Mouse (Mus musculus): ENCODE results near the gene 9530053A07Rik. TPM values are rescaled to one million over a fixed set of nuclear protein-coding genes. Genes with fewer than 3 reads are reported as not detected.
A peak's percentile ranks its signal among the peaks of the same experiment; 100 is the strongest.

The 9530053A07Rik gene
- total and polyA plus RNA-seq, 3 experiments, result not detected

DNA sequence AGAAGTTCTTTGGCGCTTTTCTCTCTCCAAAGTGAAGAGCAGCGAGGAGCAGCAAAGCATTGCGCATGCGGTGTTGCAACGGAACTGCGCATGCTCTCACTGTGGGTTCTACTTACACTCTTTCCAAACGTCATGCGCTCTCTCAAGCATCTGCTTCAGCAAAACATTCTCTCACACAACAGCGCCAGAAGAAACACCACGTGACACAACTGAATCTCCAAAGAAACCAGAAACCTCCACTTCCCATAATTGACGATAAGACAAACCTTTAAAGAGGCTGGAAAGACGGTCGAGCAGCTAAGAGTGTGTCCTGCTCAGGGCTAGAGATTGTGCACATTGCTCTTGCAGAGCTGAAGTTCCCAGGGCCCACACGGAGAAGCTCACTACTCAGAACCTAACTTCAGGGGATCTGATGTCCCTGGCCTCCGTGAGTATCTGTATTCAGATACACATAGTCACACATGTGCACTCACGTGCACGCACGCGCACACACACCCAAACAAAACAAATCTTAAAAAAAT is 79.8 kb downstream of the 9530053A07Rik start (continued):
- TF ChIP-seq POLR2AphosphoS5 (IDR thresholded peaks at IDR 0.05; ENCODE audit: borderline replicate concordance, low read depth, low read length) (no peak), MXI1 (IDR thresholded peaks at IDR 0.05; ENCODE audit: low read depth, low read length) (peak; percentile 80), USF2 (IDR thresholded peaks at IDR 0.05; ENCODE audit: borderline replicate concordance in 1 of 2, insufficient read depth in 1 of 2, low read depth in 1 of 2, low read length in 2 of 2) (peak; percentile 35 to 69; a peak in 1 of 4 replicates), TCF12 (IDR thresholded peaks at IDR 0.05; ENCODE audit: low read depth, low read length) (0 out of 2 replicates have a peak, but pooled peaks have one; percentile 12), SMC3 (IDR thresholded peaks at IDR 0.05; ENCODE audit: low read depth, low read length) (no peak), HCFC1 (IDR thresholded peaks at IDR 0.05; ENCODE audit: low read depth, low read length) (peak; percentile 55; the same call in 1 of the 2 replicates), POLR2A (IDR thresholded peaks at IDR 0.05; ENCODE audit: control insufficient read depth in 1 of 2, insufficient read depth in 1 of 2, low read depth in 1 of 2, low read length in 2 of 2, poor library complexity in 1 of 2) (peak in 1 of 2 experiments; percentile 65; a peak in 2 of 4 replicates)

DNA sequence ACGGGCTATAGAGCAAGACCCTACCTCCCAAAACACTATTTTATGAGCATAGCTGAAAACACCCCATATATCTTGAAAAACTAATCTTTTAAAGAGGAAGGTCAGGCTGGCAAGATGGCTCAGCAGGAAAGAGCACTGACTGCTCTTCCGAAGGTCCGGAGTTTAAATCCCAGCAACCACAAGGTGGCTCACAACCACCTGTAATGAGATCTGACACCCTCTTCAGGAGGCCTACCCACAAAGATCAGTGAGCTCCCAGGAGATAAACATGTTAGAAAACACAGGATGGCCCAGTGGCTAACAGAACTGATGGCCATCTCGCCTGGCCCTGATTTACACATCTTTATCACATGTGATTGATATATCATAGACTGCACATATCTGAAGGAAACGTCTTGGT is 81.5 kb downstream of the 9530053A07Rik start:
- Histone ChIP-seq H3K27ac (ENCODE audit: control insufficient read depth, low read depth, low read length) (no peak overlapping the region), H3K9me3 (replicated peaks; ENCODE audit: insufficient read depth, low read length) (no peaks in the 10 kb centered on the region), H3K27me3 (ENCODE audit: control insufficient read depth in 1 of 2, insufficient read depth in 2 of 2, low read length in 2 of 2) (no peaks in the 10 kb centered on the region), H3K4me1 (ENCODE audit: control insufficient read depth in 1 of 2, insufficient read depth in 2 of 2, low read length in 2 of 2) (peaks cover 2 to 13% of the 10 kb centered on the region in 2 experiments), H3K79me2 (ENCODE audit: control insufficient read depth, insufficient read depth, low read length, poor library complexity) (no peaks in the 10 kb centered on the region), H3K36me3 (ENCODE audit: control insufficient read depth in 1 of 2, insufficient read depth in 2 of 2, low read length in 2 of 2) (peaks cover 0 to 11% of the 10 kb centered on the region in 2 experiments; a peak in 2 of 4 replicates), H3K4me3 (ENCODE audit: control insufficient read depth in 1 of 2, insufficient read depth in 1 of 2, low read depth in 2 of 2, low read length in 2 of 2) (no peak overlapping the region), H3K9ac (ENCODE audit: control insufficient read depth, low read depth, low read length, poor library complexity, severe bottlenecking) (no peak overlapping the region)
- no peak for TF ChIP-seq POLR2AphosphoS5 (IDR thresholded peaks at IDR 0.05; ENCODE audit: borderline replicate concordance, low read depth, low read length)
- no peak for TF ChIP-seq GABPA (IDR thresholded peaks at IDR 0.05; ENCODE audit: low read depth, low read length)
- peak; percentile 6; the same call in 1 of the 2 replicates for TF ChIP-seq SMC3 (IDR thresholded peaks at IDR 0.05; ENCODE audit: low read depth, low read length)
- no peak for TF ChIP-seq USF2 (IDR thresholded peaks at IDR 0.05; ENCODE audit: borderline replicate concordance in 1 of 2, insufficient read depth in 1 of 2, low read depth in 1 of 2, low read length in 2 of 2)
- peak; percentile 1 for DNase-seq (ENCODE audit: low read depth, low spot score)

DNA sequence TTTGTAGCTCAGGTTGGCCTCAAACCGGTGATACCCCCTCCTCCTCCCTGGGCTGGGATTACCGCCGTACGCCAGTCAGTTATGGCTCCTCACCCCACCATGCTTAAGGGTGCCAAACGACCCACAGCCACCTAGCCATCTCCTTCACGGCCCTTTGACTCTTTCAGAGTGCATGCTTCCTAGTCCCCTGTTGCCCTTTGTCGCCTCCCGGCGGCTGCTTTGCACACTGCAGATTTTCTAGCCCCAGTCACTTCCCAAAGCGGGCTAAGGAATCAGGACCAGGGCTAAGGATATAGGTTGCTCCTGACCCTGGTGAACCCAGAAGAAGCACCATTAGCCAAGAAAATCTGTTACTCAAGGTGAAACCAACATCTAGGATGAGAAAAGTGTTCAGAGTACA is 84.9 kb downstream of the 9530053A07Rik start:
- no peak overlapping the region for H3K27ac ChIP-seq (ENCODE audit: control insufficient read depth, low read depth, low read length)
- peaks cover 2 to 17% of the 10 kb centered on the region in 2 experiments for H3K4me1 ChIP-seq (ENCODE audit: control insufficient read depth in 1 of 2, insufficient read depth in 2 of 2, low read length in 2 of 2)
- no peaks in the 10 kb centered on the region for H3K27me3 ChIP-seq (ENCODE audit: control insufficient read depth in 1 of 2, insufficient read depth in 2 of 2, low read length in 2 of 2)
- no peak for TF ChIP-seq POLR2AphosphoS2 (IDR thresholded peaks at IDR 0.05; ENCODE audit: low read length)
- no peak for TF ChIP-seq POLR2AphosphoS5 (IDR thresholded peaks at IDR 0.05; ENCODE audit: borderline replicate concordance, low read depth, low read length)
- no peak for TF ChIP-seq E2F4 (IDR thresholded peaks at IDR 0.05; ENCODE audit: borderline replicate concordance, low read depth, low read length)
- TF ChIP-seq POLR2A (IDR thresholded peaks at IDR 0.05; ENCODE audit: control insufficient read depth in 1 of 2, insufficient read depth in 1 of 2, low read depth in 1 of 2, low read length in 2 of 2, poor library complexity in 1 of 2), result no peak
- no peak for TF ChIP-seq ZNF384 (IDR thresholded peaks at IDR 0.05; ENCODE audit: low read depth, low read length)
- TF ChIP-seq RAD21 (IDR thresholded peaks at IDR 0.05; ENCODE audit: low read depth, low read length), result peak; percentile 70
- peak; percentile 74 for TF ChIP-seq SMC3 (IDR thresholded peaks at IDR 0.05; ENCODE audit: low read depth, low read length)
- no peak for TF ChIP-seq HCFC1 (IDR thresholded peaks at IDR 0.05; ENCODE audit: low read depth, low read length)
- TF ChIP-seq TBP (IDR thresholded peaks at IDR 0.05; ENCODE audit: low read depth, low read length), result no peak
- no peak for TF ChIP-seq MEF2A (IDR thresholded peaks at IDR 0.05; ENCODE audit: extremely low read depth, insufficient replicate concordance, low read depth, low read length, poor library complexity, severe bottlenecking)
- TF ChIP-seq CTCF (IDR thresholded peaks at IDR 0.05 in 2 of 3, conservative IDR thresholded peaks at IDR 0.05 in 1 of 3; ENCODE audit: control insufficient read depth in 1 of 3, insufficient read depth in 1 of 3, low read depth in 2 of 3, low read length in 3 of 3, poor library complexity in 1 of 3, severe bottlenecking in 1 of 3), result peak; percentile 80 to 87 (median 84)
- TF ChIP-seq MYC (IDR thresholded peaks at IDR 0.05; ENCODE audit: low read depth, low read length), result 0 out of 2 replicates have a peak, but pooled peaks have one; percentile 20
- no peak for TF ChIP-seq NELFE (IDR thresholded peaks at IDR 0.05; ENCODE audit: low read depth, low read length)
- TF ChIP-seq CHD2 (IDR thresholded peaks at IDR 0.05; ENCODE audit: low read length), result no peak
- TF ChIP-seq ZC3H11A (IDR thresholded peaks at IDR 0.05; ENCODE audit: low read depth, low read length), result peak; percentile 46
- TF ChIP-seq ELF1 (IDR thresholded peaks at IDR 0.05; ENCODE audit: low read depth, low read length), result no peak
- DNase-seq (ENCODE audit: low read depth, low spot score), result peak; percentile 72
- no peaks in the 10 kb centered on the region; the same call in 1 of the 2 replicates for H3K79me2 ChIP-seq (ENCODE audit: control insufficient read depth, insufficient read depth, low read length, poor library complexity)
- H3K9ac ChIP-seq (ENCODE audit: control insufficient read depth, low read depth, low read length, poor library complexity, severe bottlenecking), result no peak overlapping the region
- H3K9me3 ChIP-seq (replicated peaks; ENCODE audit: insufficient read depth, low read length), result no peaks in the 10 kb centered on the region
- H3K4me3 ChIP-seq (ENCODE audit: control insufficient read depth in 1 of 2, insufficient read depth in 1 of 2, low read depth in 2 of 2, low read length in 2 of 2), result no peak overlapping the region
- peaks cover 0 to 18% of the 10 kb centered on the region in 2 experiments; a peak in 2 of 4 replicates for H3K36me3 ChIP-seq (ENCODE audit: control insufficient read depth in 1 of 2, insufficient read depth in 2 of 2, low read length in 2 of 2)

Measured in MEL (cell line).